Mouse (Mus musculus) kidney, postnatal 0 days (tissue): ENCODE results near the gene Baiap2l1. TPM values are rescaled to one million over a fixed set of nuclear protein-coding genes. Genes with fewer than 3 reads are reported as not detected.
A peak's percentile ranks its signal among the peaks of the same experiment; 100 is the strongest.

ENCODE experiments used
- ATAC-seq: fragments of 200-750 bp; cut with Nextera tagmentation; replicated peaks from 2 replicates; pipeline ENCODE4 v1.8.0; 2017; ENCODE audit warnings: low read depth, moderate number of reproducible peaks, moderate TSS enrichment, moderate library complexity; ENCODE audit not compliant: low FRiP score
- DNase-seq: peaks from one replicate; pipeline ENCODE4 v3.0.0-alpha.2; 2016; ENCODE audit warnings: low spot score
- H3K27ac ChIP-seq: fragments of 300-500 bp; sonication (generic); 2 replicates; pipeline ENCODE4 v1.5.1; 2014; ENCODE audit warnings: mild to moderate bottlenecking
- H3K27me3 ChIP-seq: fragments of 300-500 bp; sonication (generic); 2 replicates; pipeline ENCODE4 v1.6.1; 2014; ENCODE audit warnings: low read length, mixed read lengths; ENCODE audit not compliant: insufficient read depth
- H3K36me3 ChIP-seq: fragments of 300-500 bp; sonication (generic); 2 replicates; pipeline ENCODE4 v1.6.1; 2014; ENCODE audit warnings: low read length, mixed read lengths; ENCODE audit not compliant: insufficient read depth
- H3K4me1 ChIP-seq: fragments of 300-500 bp; sonication (generic); replicated peaks from 2 replicates; pipeline ENCODE4 v1.6.1; 2014; ENCODE audit warnings: antibody characterized with exemption, low read length, mixed read lengths; ENCODE audit not compliant: insufficient read depth
- H3K4me2 ChIP-seq: fragments of 300-500 bp; sonication (generic); 2 replicates; pipeline ENCODE4 v1.6.1; 2014; ENCODE audit warnings: mild to moderate bottlenecking, low read length, moderate library complexity, mixed read lengths
- H3K4me3 ChIP-seq: fragments of 300-500 bp; sonication (generic); replicated peaks from 2 replicates; pipeline ENCODE4 v1.5.1; 2014; ENCODE audit warnings: low read depth, low read length
- H3K9ac ChIP-seq: fragments of 300-500 bp; sonication (generic); 2 replicates; pipeline ENCODE4 v1.6.1; 2014; ENCODE audit warnings: low read depth, low read length
- H3K9me3 ChIP-seq: fragments of 300-500 bp; sonication (generic); replicated peaks from 2 replicates; pipeline ENCODE4 v1.6.1; 2016; ENCODE audit warnings: low read length, inconsistent platforms, mixed read lengths
- CTCF ChIP-seq: IDR thresholded peaks from 2 replicates; pipeline ENCODE4 v1.5.1; 2016; ENCODE audit warnings: antibody characterized with exemption, low read depth, mild to moderate bottlenecking, moderate library complexity
- WGBS: fragments of 180-500 bp; shearing (Covaris S2); extraction: QIAGEN DNeasy Blood & Tissue Kit; methylation state at CpG from one replicate; pipeline ENCODE4 v1.1.7; 2014; 5-methylcytosine and 5-hydroxymethylcytosine counted together
- polyA plus RNA-seq: library from polyadenylated mRNA; unstranded; fragments of >200 nt; fragmentation: Nextera tagmentation; extraction: Ambion mirVana; gene quantifications from 2 replicates; pipeline ENCODE4 v1.2.1, GENCODE M21; 2015

The Baiap2l1 gene
- polyA plus RNA-seq, 1 experiment from 2014 or later, result 14.0 TPM

DNA sequence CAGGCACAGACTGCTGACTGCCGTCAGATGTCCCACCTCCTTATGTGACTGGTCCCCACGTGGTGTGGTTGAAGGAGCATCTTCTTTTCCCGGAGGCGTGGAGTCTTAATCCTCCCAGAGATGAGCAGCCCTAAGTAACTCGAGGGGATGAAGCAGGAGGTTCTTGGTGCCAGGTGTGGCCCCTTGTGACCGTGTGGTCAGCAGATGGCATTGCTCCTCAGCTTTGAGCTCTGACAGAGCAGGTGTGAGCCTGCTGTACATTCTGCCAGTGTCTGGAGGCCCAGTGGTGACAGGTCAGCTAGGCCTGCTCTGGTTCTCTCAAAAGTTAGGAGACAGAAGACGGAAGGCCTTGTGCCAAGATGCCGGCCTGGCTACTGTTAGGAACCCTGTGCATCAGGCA lies 97.4 kb downstream of the Baiap2l1 start:
- 76% methylated on average over 8 of the region's 8 CpGs for WGBS
- Histone ChIP-seq H3K36me3 (peaks cover 19% of the 10 kb centered on the region; the same call in 1 of the 2 replicates), H3K9me3 (no peaks in the 10 kb centered on the region)

DNA sequence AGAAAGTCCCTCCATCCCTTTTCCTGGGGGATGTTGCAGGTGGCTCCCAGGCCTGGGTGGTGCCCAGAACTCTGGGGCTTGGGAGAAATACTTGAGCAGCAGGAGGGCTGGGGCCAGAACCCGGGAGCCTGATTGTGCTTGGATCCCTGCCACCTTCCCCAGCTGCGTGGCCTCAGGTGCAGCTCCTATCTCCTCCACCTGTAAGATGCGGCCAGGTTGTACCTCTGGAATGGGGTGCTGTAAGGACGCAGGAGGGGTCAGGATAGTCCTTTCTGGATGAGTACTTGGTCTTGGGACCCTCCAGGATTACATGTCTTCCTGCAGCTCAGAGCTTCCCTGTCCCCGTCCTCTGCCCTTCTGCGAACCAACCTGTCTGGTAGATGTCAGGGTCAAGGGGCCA lies 98.7 kb downstream of the Baiap2l1 start:
- DNase-seq, result no peak
- Histone ChIP-seq H3K4me1 (peaks cover 46% of the 10 kb centered on the region), H3K4me3 (no peak overlapping the region), H3K4me2 (peak overlapping the region; percentile 66), H3K9ac (no peak overlapping the region), H3K27ac (peak overlapping the region; percentile 99), H3K27me3 (no peaks in the 10 kb centered on the region), H3K36me3 (0 out of 2 replicates have a peak, but pooled peaks cover 10% of the 10 kb centered on the region), H3K9me3 (no peaks in the 10 kb centered on the region)
- no peak for ATAC-seq
- no peak for TF ChIP-seq CTCF
- WGBS, result 61% methylated on average over 6 of the region's 6 CpGs

More for the DNA sequence above, 97.4 kb downstream of the Baiap2l1 start:
- H3K9ac ChIP-seq, result no peak overlapping the region
- no peak overlapping the region for H3K4me2 ChIP-seq
- DNase-seq (no peak), ATAC-seq (no peak)
- H3K4me1 ChIP-seq, result peaks cover 46% of the 10 kb centered on the region
- TF ChIP-seq CTCF, result no peak
- H3K27me3 ChIP-seq, result no peaks in the 10 kb centered on the region
- H3K4me3 ChIP-seq, result no peak overlapping the region
- no peak overlapping the region for H3K27ac ChIP-seq

DNA sequence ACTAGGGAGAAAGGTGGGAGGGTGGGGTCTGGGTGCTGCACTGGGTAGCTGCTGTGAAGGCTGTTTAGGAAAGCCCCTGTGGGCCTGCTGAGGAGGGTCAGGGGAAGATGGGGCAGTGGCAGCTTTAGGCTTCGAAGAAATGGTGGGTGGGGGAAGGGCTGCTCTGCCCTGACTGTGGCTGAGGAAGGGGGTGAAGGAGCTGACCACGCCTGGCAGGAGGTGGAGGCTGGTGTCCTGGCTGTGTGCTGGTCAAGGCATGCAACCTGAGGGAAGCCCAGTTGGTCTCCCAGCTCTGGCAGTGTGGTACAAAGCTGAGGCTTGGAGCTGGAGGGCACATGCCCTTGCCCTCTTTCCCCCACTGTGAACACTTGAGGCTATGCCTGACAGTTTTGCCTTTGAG lies 99.2 kb downstream of the Baiap2l1 start:
- peaks cover 46% of the 10 kb centered on the region for H3K4me1 ChIP-seq
- peak overlapping the region; percentile 94 for H3K4me3 ChIP-seq
- H3K9me3 ChIP-seq, result no peaks in the 10 kb centered on the region
- DNase-seq (no peak), ATAC-seq (no peak)
- H3K9ac ChIP-seq, result no peak overlapping the region; the same call in 1 of the 2 replicates
- WGBS, result 6% methylated on average over 2 of the region's 2 CpGs
- no peaks in the 10 kb centered on the region for H3K27me3 ChIP-seq
- peak overlapping the region; percentile 99 for H3K27ac ChIP-seq
- H3K4me2 ChIP-seq, result peak overlapping the region; percentile 66
- TF ChIP-seq CTCF, result no peak
- 0 out of 2 replicates have a peak, but pooled peaks cover 10% of the 10 kb centered on the region for H3K36me3 ChIP-seq

DNA sequence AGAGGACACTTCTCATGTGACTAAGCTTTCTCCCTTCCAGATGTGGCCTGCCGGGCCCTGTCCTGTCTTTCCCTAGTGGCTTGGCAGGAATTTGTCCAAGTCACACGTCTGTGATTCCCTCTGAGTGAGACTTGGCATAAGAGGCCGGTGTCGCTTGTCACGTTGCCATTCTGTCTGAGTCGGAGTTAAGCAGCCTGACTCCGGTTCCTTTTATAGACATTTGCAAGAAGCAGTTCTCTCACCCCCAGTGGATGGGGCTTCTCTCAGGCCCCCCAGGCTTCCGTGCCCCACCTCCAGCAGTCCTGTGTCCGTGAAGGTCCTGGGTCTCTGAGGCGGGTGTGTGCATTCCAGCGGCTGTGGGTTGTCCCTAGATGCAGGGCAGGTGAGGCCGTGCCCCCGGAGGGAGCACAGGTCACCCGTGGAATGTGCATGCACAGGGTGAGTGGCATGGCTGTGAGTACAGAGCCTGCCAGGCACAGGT lies 99.7 kb downstream of the Baiap2l1 start:
- H3K4me3 ChIP-seq, result peak overlapping the region; percentile 94
- H3K9ac ChIP-seq, result peak overlapping the region; percentile 98
- peak overlapping the region; percentile 99 for H3K27ac ChIP-seq
- H3K4me1 ChIP-seq, result peaks cover 41% of the 10 kb centered on the region
- 12% methylated on average over 14 of the region's 14 CpGs for WGBS
- peak overlapping the region; percentile 66 for H3K4me2 ChIP-seq
- H3K36me3 ChIP-seq, result 0 out of 2 replicates have a peak, but pooled peaks cover 10% of the 10 kb centered on the region
- H3K9me3 ChIP-seq, result no peaks in the 10 kb centered on the region
- TF ChIP-seq CTCF, result no peak
- H3K27me3 ChIP-seq, result no peaks in the 10 kb centered on the region
- peak; percentile 40 for DNase-seq
- ATAC-seq, result no peak

DNA sequence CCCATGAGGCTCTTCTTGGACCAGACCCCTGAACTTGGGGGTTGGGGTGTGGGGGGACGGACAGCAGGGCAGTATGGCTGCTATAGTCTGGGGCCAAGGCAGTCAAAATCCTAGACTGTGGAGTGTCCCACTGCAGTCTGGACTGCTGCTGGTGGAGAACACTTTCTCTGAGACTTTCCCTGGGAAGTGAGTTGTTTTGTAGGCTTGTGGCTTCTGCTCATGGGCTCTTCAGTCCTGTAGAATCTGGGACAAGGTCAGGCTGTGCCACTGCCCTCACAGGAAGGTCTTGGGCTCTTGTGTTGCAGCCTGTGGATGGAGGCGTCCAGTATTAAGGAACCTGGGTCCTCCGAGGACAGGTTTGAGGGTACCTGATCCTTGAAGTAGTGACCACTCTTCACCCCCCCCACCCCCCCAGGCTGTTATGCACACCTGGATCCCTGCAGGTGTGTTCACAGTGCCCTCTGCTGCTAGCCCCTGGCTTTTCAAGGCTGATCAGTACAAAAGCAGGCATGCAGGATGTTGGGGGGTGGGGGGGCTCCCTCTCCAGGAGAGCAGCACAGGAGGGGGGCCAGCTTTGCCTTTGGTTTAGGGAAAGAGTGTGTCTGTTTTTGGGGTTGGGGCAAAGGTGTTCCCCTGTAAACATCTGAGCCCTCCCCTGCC lies 100.3 kb downstream of the Baiap2l1 start:
- peak overlapping the region; percentile 99 for H3K27ac ChIP-seq
- 0 out of 2 replicates have a peak, but pooled peaks cover 6% of the 10 kb centered on the region for H3K36me3 ChIP-seq
- peak overlapping the region; percentile 98 for H3K9ac ChIP-seq
- no peaks in the 10 kb centered on the region for H3K27me3 ChIP-seq
- no peaks in the 10 kb centered on the region for H3K9me3 ChIP-seq
- ATAC-seq, result no peak
- DNase-seq, result no peak
- 57% methylated on average over 3 of the region's 3 CpGs for WGBS
- peak overlapping the region; percentile 94 for H3K4me3 ChIP-seq
- peak overlapping the region; percentile 66 for H3K4me2 ChIP-seq
- peaks cover 40% of the 10 kb centered on the region for H3K4me1 ChIP-seq
- peak; percentile 44; the same call in 1 of the 2 replicates for TF ChIP-seq CTCF

DNA sequence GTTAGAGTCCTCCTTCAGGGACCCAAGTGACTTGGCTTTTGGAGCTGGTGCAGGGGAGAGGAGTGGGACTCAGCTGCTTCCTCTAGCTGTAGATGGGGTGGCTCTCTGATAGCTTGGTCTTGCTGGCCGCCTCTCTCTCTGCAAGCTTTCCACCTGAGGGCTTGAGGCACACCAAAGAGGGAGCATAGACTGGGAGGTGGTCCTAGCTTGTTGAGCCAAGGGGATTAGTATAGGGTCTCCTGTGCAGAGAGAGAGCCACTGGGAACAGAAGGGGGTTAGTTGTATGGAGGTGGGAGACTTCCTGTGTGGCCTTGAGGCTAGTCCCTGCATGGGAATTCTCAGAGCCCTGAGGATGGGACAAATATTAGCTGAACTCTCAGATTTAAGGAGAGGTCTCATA lies 101.0 kb downstream of the Baiap2l1 start:
- Histone ChIP-seq H3K4me1 (peaks cover 40% of the 10 kb centered on the region), H3K4me3 (peak overlapping the region; percentile 94), H3K27ac (peak overlapping the region; percentile 99), H3K9me3 (no peaks in the 10 kb centered on the region), H3K36me3 (0 out of 2 replicates have a peak, but pooled peaks cover 6% of the 10 kb centered on the region), H3K27me3 (no peaks in the 10 kb centered on the region), H3K9ac (peak overlapping the region; percentile 98), H3K4me2 (peak overlapping the region; percentile 66)
- 8% methylated on average over 1 of the region's 1 CpGs for WGBS
- TF ChIP-seq CTCF, result no peak
- DNase-seq (no peak), ATAC-seq (no peak)
